Mouse (Mus musculus) liver, adult 2 months (tissue): ENCODE results near the gene Vopp1.

ENCODE experiments used
- CTCF ChIP-seq: fragments of 200-500 bp; IDR thresholded peaks from 2 replicates; pipeline ENCODE4 v1.5.1; 2011; ENCODE audit warnings: low read depth, low read length, control low read depth
- POLR2A ChIP-seq: fragments of 200-500 bp; IDR thresholded peaks from 2 replicates; pipeline ENCODE4 v1.6.1; 2011; ENCODE audit warnings: low read length, control low read depth; ENCODE audit not compliant: insufficient read depth; ENCODE audit errors: extremely low read depth

- TF ChIP-seq CTCF (no peak), POLR2A (no peak)
These were observed 80.8 kb downstream of the Vopp1 start for GRCm38 (mm10) chr6:57744123-57744522.
